Mouse (Mus musculus): ENCODE measurements around the gene Plagl1.

Gene Plagl1

DNA sequence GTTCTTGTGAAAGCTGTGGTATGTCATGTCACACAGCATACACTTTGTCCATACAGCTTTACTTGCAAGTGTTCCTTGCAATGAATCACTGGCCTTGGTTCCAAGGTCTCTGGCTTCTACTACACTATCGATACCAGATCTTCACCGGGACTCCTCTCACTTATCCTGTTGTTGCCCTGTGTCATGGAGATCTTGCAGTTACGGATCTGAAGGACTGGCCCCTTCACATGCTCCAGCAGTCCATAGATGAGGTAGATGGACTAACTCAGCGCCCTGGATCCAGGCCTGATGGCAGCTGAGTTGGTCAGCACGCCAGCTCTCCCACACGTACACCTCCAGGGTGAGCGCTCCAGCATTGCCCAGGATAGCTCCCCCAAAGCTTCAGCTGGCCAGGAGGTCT lies 75.0 kb downstream of the Plagl1 start:
- no peak for DNase-seq (ENCODE audit: low read depth, low spot score)

DNA sequence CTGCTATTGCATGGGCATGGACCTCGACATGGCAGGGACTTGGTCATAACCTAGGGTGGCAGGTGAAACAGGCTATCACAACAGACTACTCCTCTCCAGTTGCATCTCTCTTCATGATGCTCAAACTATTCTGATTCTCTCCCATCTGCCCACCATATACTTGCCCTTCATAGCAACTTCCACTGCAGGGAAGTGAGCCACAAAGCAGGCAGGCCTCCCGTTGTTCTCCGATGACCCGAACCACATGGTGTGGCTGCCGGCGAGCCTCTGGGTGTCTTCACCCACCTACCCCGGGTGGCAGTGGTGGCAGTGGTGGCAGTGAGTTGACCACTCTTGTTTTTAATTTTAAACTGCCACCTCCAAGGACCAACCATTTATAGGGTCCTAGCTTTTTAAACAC lies 75.4 kb downstream of the Plagl1 start:
- no peak for DNase-seq (ENCODE audit: low read depth, low spot score)

DNA sequence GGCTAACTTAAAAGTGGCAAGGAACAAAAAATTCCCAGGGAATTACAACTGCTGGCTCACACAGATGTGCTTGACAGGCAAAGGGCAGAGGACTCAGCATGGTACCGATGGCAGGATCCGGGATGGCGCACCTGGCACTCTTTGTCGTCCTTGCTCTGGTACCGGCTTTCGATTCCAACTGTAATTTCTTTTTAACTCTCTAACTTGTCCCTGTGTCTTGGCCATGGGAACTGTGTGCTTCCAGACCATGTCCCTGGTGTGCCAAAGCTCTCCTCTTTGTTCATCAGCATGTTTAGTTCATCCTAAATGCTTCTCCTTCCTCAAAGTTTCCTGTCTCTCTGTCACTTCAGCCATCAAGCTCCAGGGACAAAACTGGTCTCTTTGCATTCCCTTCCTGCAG lies 77.6 kb downstream of the Plagl1 start:
- DNase-seq (ENCODE audit: low read depth, low spot score): no peak

DNA sequence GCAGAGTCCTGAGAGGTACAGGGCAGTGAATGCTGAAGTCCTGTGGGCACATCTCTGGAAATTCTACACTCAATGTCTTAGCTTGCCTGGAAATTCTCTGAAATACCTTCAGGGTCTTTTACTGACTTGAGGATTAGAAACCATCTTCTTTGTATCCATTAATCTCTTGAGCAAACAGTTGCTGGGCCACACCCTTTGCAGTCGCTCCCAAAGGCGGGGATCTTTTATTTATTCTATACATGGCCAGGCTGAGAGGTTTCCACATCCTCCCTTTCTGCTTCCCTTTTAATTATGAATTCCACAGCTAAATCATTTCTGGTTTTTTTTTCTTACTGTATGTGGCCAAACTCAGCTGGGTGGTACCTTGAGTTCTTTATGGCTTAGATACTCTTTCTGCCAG lies 80.1 kb downstream of the Plagl1 start:
- DNase-seq (ENCODE audit: low read depth, low spot score): no peak

DNA sequence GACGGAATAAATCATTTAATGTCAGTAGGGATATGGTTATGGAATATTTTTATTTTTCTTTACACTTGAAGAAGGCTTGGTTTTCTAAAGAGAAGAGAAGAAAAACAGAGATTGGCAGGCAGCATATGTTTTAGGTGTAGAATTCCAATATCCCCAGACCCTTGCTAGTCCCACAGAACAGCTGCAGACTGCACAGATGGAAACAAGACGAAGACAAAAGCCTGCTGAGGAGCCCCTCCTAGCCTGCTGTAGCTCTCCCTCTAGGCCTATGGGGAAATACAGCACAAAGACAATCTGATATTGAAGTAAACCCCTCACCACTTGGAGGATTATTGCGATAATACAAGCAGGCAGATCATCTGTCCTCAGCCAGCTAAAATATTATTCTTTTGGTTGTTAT lies 90.1 kb downstream of the Plagl1 start:
- DNase-seq (ENCODE audit: low read depth, low spot score): no peak

DNA sequence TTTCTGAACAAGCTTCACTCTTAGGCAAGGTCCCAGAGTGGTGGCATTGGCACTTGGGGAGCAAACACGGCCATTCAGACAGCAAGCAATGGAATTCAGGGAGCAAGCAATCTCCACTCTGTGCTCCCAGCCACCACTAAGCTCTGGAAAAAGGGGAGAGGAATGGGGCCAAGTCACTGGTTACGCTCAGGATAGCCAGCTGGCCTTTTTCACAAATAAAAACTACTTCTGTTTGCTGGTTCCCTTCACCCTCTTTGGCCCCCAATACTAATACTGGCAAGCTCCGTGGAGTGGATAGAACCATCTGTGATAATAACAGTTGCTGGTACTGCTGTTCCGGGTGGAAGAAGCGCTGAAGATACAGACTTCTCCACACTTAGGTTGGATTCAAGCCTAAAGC lies 91.0 kb downstream of the Plagl1 start:
- DNase-seq (ENCODE audit: low read depth, low spot score): no peak

DNA sequence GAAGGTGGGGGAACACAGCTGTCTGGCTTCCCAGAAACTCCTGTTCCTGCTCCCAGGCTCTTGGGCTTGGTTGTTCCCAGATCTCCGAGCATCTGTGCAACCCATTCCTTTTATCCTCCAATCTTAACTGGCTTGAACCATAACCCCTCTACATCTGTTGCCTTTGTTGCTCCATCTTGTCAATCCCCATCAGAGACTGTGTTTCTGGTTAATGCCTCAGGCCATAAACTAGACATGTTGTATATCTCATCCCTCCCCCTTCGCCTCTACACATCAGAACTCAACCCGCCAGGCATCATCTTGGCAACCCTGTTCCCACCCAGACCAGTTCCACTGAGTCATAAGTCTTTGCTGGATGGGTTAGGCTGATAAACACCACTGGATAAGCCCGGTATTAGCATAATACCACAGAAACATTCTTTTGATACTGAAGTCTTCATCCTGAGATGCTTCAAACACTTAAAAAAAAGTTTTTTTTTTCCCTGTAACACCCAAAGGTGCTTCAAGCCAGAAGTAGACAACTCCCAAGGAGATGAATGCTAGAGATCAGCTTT lies 92.6 kb downstream of the Plagl1 start:
- no peak for DNase-seq (ENCODE audit: low read depth, low spot score)

DNA sequence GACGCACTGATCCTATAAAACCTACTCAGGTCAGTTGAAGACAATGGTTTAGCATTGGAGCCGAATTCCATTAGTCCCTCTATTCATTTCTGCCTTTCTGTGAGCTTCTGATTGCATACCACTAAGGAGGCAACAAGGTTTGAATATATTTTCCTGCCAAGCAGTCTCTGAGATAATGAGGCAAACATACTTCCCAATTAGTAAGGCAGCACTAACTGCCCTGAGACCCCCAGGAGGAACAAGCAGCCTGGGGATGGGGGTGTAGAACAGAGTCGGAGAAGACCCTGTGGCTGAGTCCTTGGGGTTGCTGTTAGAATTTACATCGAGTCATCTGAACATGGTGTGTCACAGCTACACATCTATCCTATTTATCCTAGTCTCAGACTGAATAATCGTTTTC lies 95.1 kb downstream of the Plagl1 start:
- DNase-seq (ENCODE audit: low read depth, low spot score): no peak

DNA sequence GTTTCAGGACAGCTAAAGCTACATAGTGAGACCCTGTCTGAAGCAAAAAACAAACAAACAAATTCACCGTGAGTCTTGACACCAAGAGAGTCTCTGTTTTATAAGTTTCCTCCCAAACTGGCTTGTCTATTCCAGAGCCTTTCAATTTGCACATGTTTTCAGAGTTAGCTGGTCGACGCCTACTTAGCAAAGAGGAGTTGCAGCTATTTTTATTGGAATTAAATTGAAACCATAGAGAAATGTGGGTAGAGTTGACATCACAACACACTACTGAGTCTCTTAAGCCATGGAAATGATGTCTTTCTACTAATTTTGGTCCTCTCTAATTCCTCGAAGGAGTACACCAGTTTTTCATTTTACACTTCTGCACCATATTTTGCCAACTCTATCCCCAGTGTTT lies 100.6 kb downstream of the Plagl1 start:
- DNase-seq (ENCODE audit: low read depth, low spot score): no peak

DNA sequence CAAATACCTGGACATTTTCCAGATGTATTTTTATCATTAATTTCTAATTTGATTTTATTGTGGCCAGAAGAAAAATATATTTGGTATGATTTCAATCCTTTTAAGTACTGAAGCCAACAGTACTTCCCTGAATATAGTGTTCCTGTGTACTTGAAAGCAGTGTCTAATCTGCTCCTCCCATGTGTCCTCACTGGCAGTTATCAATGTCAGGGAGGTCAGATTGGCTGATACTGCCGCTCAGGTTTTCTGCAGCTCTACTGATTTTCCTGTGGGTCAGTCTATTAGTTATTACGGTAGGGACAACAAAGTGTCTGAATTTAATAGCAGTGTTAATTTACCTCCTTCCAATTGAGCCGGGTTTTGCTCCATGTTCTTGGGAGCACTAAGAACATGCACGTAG lies 101.7 kb downstream of the Plagl1 start:
- DNase-seq (ENCODE audit: low read depth, low spot score): no peak

DNA sequence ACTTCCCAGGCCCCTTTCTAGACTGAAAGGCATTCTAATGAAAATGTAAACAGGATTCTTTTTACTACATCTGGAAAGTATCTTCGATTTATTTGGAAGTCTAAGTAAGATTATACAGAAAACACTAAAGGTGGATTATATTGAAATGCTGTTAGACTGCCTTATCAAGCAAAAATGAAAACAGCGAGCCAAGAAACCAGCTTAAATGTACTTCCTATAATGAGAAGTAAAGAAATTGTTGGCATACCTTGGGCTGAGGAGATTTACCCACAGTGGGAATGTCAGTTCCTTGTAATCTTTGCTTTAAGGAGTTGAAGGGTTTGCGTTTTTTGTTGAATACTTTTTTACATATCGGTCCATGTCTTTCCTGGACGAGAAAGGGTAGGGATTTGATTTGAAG lies 108.2 kb downstream of the Plagl1 start:
- DNase-seq (ENCODE audit: low read depth, low spot score): no peak

DNA sequence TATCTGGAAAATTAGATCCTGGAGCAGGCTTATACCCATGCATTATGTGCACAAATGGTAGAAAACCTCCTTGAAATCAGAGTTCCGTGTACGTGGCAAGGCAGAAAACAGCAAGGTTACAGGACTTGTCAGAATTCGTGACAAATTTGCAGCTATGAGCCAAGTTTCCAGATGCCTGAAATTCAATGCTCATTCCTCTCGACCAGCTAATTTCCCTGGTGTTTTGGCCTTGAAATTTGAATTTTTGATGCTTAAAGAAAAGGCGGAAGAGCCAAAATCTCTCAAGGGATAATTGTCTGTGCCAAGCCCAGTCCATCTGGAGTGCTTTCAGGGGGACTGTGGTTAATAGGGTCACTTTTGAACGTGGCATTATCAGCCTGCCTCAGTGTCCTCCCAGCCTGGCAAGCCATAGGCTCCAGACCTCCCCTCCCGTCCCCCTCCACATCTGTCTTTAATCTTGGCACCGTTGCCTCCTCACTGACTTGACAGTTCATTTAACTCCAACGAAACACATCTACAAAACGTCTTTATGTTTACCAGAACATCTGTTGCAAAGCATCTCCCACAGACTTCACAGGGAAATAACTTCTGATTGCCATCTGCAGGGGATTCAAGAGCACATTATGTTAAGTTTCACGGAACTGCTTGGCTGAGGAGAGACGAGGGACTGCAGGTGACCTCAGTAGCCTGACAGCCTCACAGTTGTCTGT lies 110.6 kb downstream of the Plagl1 start:
- DNase-seq (ENCODE audit: low read depth, low spot score): no peak

DNA sequence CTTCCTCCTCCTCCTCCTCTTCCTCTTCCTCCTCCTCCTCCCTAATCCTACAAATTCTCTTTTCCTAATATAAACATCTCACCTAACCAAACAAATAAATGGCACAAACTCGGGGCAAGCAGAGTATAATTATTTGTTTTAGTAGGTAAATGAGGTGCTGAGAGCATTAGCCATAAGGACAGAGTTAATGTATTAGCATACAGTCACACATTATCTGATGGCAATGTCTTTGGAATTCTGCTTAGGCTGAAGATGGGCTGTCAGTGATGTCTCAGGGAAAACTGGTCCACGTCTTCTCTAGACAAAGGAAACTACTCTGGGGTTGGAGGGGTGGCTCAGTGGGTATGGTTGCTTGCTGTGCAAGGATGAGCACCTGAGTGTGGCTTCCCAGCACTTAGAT lies 111.2 kb downstream of the Plagl1 start:
- no peak for DNase-seq (ENCODE audit: low read depth, low spot score)

DNA sequence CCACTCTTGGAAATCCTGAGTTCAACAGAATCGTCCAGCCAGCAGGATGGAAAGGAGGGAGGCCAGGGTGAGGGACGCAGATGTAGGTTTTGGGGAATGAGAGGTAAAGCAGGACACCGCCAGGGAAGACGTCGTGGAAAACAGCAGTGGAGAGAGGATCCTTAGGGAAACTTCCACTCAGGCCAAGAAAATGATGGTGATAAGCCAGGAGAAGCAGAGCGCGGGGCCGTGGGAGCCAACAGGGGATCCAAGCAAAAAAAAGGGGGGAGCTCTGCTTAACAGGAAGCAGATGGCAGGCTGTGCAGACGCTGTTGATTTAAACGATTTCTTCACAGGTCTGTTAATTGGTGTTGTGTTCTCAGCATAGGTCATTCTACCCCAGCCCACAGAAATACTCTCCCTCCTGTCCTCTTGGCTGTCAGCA lies 112.5 kb downstream of the Plagl1 start:
- DNase-seq (ENCODE audit: low read depth, low spot score): no peak

DNA sequence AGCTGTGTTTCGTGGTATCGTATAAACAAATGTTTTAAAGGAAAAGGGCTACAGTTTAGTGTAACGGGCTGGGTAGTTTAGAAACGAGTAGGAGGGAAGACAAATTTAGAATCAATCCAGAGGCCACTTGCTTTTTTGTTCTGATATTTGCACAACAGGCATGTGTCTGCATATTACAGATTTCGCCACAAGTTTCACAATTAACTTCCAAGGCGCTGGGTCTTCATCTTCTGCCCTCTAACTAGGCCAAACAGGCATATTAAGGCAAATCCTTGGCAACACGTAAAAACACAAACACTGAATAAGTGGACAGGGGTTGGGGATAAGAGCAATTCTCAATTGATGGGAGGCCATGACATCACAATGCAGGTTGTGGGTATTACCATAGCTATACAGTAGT lies 115.6 kb downstream of the Plagl1 start:
- no peak for DNase-seq (ENCODE audit: low read depth, low spot score)

DNA sequence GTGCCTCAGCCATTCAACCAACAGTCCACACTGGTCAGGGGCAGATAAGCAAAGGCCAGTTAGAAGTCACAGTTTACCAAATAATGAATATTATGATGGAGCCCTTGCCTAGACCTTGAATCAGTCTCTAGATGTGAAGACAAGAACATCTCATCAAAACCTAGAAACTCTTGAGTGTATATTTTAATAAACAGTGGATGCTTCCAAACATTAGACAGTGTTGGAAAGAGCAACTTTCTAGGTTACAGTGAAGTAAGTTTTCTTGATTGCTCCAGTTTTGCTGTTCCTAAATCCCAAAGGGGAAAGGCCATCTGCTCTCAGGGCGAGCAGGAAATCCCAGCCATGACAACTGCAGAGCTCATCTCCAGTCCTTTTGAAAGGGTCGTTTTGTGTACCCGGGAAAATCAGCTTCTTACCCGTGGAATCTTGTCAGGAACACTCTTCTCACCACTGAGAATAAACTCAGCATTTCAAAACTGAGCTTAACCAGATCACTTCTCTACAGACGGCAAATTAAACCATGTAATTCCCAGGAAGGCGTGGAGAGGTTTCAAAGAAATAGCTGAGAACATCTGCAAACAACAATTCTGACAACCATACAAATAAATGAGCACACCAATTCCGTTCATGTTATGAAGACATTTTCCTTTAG lies 117.8 kb downstream of the Plagl1 start, which contains the start of gene Zc2hc1b:
TSS of gene Zc2hc1b (minus strand) at position 51 of the 652 bp plus-strand sequence.
- no peak for DNase-seq (ENCODE audit: low read depth, low spot score)

DNA sequence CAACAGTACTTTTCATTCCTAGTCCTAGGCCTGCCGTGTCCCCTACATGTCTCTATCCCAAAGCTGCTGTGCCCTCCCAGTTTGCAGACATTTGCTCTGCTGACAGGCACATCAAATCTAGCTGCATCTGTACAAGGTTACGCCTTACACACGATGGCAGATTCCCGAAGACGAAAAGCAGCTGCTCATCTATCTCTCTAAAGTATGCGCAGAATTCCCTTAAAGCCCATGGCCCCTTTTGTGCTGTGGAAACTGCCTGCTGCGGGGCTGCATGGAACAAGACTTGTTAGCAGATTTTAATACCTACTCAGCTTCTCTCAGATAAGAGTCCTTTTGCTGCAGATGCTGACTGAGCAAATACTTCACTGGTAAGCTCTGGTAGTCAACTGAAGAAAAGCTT lies 119.9 kb downstream of the Plagl1 start:
- no peak for DNase-seq (ENCODE audit: low read depth, low spot score)
